Mouse (Mus musculus) spleen, postnatal 10 days (tissue): Measurements from ENCODE around the gene Rufy4.
A peak's percentile ranks its signal among the peaks of the same experiment; 100 is the strongest.

ENCODE experiments used
- DNase-seq, 2 experiments: peaks; one replicate each; pipeline ENCODE4 v3.0.0; 2021 to 2022; ENCODE audit warnings: low spot score in 2 of 2

Gene Rufy4

DNA sequence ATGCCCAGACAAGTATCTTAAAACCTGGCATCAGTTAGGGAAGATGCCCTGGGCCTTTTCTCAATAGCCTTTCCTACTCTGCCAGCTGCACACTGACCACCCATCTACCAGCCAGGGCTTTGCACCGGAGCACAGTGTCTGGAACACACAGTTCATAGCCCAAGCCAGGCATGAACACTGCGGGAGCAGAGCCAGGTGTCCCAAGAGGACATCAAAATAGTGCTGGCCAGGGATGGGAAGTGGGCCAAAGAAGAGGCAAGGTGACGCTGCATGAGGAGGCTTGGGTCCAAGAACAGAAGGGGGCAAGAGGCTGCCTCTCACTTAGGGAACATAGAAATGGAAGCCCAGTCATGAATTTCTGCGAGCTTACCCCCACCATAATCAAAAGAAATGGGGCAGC is 19.7 kb upstream of the Rufy4 start:
- no peak for DNase-seq

DNA sequence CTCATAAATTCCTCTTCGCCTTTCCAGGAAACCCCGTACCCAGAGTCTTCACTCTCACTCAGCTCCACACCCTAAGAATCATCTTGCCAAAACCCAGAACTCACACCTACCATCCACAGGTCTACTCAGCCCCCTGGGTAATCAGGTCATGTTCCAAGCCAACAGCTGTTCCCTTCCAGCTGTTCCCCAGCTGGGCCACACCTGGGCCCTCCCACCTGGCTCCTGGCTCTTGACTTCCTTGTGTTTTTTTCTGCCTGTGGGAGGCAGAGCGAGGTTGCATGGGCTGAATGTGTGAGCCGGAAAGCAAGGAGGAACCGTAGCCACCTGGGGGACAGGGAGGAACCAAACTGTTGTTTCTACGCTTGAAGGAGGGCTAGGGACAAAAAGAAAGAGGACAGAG is 19.1 kb upstream of the Rufy4 start:
- no peak for DNase-seq

DNA sequence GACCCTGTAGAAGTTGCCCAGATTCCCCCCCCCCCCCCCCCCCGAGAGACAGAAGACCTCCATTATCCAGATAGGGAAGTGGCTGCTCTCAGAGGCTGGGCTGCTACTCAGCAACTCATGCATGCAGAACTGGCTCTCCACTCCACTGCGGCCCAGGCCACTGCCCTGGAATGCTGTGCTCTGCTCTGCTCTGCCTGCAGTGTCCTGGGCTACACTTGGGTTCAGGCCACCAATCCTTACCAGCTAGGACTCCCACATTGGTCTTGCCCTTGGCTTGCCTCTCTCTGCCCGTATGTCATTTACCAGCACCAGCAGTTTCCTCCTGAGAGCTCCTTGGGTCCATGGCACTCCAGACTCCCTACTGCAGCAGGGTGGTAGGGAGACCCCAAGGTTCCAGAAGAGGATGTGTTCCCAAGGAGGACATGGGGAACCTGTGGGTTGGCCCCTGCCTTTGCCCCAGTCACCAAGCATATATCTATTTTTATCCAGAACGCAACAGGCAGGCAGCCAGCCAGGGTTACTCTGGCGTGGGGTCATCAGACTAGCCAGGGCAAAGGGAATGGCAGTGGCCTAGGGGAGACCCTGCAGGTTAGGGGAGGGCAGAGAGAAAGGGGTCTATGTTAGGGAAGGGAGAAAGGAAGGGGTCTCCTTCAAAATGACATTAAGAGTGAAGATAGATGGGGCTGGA is 17.3 kb upstream of the Rufy4 start:
- no peak for DNase-seq

DNA sequence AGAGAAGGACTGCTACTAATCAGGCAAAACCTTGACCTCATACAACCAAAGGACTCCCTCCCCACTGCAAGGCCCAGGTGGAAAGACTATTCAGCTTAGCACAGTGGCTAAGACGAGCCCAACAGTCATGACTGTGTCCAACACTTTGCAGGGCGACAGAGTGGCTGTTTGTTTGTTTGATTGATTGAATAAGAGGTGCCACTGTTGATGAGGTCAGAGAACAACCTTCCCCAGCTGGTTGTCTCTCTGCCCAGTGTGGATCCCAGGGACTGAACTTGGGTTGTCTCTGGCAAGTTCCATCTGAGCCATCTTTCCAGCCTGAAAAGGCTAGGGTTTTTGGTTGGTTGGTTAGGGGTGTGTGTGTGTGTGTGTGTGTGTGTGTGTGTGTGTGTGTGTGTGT is 15.7 kb upstream of the Rufy4 start:
- DNase-seq = no peak

DNA sequence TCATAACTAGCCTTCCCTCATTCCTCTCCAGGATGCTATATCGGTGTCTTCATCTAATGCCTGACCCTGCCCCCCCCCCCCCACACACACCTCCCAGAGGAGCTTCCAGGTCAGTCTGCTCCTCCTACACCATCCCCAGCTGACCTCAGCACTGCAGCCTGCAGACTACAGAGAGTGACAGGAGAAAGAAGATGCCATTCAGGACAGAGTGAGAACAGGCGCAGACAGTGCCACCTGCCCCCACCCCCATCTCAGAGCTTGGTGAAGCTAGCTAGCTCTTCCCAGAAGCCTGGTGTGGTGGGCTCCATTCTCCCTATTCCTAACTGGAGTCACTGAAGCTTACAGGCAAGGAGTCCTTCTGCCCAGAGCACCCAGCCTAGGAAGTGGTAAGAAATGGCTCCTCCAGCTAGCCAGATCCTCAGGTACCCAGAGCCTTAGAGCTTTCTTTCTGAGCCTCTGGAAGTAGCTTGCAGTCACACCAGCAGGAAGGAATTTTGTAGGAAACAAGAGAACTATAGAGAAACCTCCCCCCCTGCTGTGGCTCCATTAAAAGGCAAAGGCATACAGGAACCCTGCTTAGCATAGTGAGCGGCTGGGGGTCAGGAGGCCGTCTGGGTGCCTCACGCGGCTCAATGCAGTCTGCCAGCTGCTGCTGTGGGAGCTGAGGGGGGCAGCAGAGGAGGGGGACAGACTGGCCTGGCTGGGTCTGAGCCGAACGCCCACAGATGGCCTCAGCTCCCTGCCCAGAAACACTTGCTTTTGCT is 14.2 kb upstream of the Rufy4 start:
- DNase-seq = no peak

DNA sequence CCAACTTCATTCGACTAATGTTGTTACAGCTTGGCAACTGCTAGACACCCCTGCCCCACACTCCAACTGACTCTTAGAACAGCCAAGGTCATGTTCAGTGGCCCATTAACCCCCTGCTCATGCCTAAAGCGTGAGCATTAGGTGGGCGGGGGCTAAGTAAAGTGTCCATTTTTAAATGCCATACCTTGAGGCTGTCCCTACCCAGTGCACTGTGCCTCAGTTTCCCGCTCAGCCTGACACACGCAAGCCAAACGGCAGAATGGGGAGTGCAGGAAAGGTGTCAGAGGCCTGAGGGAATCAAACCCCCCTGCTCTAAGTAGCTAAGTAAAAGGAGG is 13.7 kb upstream of the Rufy4 start:
- no peak for DNase-seq

DNA sequence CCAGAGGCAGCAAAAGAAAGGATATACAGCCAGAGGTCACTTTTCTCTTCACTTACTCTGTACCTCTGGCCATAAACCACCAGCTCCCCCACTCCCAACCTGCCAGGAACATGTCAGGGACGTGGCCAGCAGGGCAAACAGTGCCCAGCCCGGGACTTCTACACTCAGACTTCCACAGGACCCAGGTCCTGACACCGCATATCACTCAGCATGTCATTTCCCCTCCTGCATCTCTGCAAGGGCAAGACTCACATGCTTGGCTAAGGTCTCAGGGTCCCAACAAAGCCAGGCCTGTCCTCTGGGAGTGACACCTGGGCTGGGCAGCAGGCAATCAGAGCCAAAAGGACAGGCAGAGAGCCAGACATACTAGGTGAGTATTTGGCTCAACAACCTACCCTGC is 12.3 kb upstream of the Rufy4 start:
- no peak for DNase-seq

DNA sequence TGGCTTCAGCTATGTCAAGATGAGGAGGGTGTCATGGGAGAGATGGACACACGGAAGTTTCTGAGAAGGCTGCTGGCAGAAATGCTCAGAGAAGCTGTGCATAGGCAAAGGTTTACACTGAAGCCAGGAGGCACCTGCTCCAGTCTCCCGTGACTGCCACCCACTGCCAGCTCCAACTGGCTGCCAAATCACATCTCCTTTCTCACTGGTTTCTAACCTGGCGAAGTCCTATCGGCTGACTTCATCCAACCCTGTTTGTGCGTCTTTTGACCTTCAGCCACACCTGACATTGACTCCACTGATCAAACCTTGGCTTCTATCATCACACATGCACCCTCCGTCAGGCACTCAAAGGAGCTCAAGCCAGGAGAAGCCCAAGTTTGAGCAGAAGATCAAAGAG is 7.5 kb upstream of the Rufy4 start:
- no peak for DNase-seq

DNA sequence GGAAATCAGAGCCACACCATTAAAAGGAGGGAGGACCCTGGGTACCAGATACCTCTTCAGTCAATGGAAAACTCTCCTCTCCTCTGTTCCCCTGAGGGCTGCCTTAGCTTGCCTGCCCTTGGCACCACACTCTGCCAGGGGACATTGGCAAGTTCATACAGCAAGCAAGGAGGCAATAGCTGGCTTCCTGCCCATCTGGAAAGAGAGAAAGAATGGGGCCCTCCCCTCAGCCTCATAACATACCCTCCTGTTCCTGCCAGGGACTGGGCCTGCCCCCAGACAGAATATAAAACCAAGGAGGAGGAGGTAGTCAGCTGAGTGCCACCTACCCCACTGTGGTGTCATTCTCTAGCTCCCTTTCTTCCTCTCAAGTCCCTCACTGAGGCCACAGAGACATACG is 6.2 kb upstream of the Rufy4 start:
- no peak for DNase-seq

DNA sequence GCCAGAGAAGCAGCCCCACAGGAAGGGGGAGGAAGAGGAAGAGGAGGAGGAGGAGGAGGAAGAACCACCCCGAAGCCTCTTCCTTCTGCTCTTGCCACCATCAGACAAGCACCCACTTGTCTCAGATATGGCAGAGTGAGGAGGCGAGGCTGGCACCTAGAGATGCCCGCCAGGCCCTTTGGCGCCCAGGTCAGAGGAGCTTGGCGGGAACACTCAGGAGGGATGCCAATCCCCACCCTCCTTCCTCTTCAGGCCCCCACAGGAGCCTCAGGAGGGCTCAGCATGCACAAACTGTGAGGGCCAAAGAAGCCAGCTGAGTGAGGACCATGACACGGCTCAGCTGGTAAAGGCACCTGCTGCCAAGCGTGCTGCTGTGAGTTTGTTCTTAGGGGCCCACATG is 4.2 kb upstream of the Rufy4 start:
- DNase-seq = no peak

DNA sequence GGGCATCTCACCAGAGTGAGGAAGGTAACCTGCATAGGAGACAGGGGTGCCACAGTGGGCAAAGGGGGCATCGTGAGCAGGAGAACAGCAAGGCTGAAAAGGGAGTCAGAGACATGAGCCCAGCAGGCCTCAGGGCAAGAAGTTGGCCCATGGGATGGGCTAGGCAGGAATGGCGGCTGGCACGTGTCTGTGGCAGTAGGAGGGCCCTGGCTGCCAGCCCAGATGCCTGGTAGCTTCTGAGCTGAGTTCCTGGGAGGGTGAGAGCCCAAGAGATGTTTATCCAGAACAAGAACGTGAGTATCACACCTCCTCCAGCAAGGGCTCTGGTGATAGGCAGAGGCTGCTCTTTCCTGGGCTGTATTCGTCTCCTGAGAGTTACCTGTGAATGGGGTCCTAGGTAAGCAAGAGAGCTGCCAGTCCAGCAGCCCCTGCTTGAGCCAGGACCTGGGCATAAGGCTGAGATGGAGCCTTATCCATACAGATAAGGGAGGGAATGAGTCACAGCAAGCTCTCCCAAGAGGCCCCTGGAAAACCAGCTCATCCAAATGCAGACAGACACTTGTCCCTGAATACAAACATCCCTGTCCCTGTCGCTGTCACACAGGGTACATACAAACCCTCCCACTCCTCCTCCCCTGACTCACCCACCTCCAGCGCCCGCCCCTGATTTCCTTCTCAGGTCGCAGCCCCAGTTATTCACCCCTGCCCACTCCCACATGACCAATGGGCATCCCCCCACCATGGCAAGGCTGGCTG is 3.3 kb upstream of the Rufy4 start:
- DNase-seq = no peak

DNA sequence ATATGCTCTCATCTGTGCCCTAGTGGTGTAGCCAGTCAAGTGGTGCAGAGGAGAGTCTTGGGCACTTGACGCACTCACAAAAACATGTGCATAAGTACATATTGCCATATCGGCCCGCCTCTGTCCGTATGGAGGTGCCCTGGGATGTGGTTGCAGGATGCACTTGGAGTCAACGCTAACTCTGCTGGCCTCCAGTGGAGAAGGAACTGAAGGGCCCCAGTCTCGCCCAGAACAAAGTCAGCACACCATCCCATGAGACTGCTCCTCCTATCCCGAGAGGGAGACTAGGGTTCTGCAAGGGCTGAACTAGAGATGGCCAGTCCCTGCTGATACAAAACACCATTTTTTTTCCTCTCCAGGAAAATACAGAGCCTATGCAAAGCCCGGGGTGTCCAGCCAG is 2.1 kb upstream of the Rufy4 start:
- DNase-seq = no peak

DNA sequence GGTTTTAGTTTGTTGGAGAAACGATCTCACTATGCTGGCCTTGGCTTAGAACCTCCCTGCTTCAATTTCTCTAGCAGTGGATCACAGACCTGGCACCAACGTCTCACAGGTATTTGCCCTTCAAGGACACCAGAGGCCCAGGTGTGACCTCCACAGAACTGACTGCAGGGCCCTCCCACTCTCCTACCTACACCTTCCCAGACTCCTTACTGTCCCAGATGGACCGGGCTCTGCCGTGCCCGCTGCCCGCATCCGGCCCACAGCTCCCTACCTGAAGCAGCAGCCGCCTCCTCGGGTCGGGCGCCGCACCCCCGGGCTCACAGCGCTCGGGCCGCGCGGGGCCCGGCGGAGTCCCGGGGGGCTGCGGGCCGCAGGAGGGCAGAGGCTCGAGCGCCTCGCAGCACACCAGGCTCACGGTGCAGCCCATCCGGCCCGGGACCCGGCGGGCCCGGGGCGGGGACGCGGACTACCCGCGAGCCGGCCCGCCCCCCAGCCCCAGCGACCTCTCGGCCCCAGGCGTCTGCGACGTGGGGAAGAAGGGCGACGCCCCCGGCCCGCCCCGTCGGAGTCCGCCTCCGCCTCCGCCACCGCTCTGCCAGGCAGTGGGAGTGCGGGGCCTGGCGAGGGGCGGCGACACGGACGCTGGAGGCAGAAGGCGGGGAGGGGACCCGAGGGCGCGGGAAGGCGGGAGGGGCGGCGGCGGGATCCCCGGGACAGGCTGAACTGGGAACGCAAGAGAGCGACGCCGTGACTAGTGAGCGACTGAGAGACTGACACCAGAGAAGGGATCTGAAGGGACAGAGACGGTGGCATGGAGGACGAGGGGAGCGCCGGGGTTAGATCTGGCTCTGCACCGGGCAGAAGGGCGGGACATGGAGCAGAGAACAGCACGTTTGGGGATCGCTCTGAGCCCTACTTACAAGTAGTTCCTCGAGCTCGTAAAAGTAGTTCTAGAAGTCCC is 1.0 kb upstream of the Rufy4 start, which contains the start of gene Tns1:
Gene Tns1, minus strand, starts transcription at position 429 of the 961 bp plus-strand sequence.
- DNase-seq = peak; percentile 10 to 40

DNA sequence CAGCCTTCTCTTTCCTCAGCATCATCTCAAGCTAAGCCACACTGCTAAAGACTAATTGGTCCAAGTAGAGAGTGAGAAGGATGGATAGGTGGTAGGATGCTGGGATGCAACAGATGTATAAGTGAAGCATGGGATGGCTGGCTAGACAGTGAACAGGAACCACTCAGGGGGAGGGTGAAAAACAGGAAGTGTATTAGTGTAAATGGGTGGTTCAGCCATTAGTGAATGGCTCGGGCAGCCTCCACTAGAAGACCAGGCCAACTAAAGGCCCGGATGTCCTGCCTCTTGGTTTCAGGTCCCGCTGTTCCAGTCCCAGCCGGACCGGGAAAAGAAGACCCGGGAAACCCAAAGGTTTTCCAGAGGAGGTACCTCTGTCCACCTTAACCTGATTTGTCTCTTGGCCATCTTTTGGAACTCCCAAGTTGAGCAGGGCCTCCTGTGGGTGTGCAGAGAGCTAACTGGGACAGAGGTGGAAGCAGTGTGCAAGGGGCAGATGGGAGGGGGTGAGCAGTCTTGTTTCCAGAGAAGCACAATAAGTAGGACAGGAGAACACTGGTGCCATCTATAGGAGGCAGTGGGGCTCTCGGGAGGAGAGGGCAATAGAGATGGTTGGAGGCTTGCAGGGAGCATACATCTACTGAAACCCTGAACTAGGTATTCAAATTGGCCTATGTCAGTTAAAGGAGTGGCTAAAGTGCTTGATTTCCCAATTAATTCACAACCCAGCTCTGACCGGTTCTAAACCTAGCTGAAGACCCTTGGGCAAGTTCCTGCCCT is 5.7 kb downstream of the Rufy4 start:
- no peak for DNase-seq

DNA sequence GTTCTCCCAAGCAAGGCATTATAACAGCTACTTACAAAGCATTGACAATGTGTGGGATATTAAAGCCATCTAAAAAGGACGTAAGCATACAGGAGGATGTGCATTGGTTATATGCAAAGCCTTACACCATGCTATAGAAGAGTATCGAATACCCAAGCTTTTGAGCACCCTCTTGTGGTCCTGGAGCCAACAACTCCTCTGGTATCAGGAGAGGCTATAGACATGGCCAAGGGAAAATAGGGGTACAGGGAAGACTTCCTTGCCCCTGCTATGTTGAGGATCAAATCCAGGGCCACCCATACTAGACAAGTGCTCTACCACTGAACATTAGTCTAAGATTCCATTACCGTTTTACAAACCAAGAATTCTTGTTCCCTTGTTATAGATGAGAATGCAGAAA is 6.7 kb downstream of the Rufy4 start:
- no peak for DNase-seq

DNA sequence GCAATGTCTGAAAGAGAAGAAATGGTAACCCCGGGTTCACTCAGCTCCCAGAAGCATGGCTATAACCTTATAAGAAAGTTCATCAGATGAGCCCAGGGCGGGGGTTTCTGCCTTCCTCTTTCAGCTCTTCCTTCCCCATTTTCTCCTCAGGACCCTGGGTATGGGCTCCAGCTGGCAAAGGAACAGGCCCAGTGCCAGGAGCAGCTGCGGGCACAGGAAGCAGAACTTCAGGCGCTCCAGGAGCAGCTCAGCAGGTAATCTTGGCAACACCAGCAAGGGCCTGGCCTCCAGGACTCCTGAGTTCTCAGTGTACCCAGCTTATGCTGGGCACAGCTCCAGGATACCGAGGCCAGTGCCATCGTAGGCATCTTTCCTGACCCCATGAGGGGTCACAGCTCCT is 8.6 kb downstream of the Rufy4 start:
- no peak for DNase-seq

DNA sequence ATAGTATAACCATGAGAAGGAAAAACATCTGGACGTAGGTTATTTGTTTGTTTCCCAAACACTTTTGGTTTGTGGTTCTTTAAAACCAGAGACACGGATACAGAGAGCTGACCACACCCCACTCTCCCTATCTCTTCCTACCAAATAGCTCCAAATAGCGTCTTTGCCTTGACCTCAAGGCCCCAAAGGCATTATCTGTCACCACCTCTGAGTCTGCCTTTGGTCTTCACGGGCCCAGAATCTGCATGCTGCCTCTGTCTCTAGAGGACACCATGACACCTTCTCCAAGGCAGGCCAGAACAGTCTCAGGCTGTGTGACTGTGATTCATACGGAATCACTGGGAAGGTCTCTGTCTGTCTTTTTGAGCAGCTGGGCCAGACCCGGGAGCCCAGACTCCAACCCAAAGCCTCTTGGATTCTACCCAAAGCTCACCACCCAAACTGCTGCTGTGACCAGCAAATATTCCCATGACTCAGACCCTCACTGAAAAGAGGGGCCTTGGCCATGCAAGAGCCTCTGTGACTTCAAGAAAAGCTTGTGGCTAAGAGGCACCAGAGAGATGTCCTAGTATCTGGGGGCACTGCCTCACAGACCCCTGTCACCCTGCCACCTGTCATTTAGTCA is 10.1 kb downstream of the Rufy4 start:
- no peak for DNase-seq

DNA sequence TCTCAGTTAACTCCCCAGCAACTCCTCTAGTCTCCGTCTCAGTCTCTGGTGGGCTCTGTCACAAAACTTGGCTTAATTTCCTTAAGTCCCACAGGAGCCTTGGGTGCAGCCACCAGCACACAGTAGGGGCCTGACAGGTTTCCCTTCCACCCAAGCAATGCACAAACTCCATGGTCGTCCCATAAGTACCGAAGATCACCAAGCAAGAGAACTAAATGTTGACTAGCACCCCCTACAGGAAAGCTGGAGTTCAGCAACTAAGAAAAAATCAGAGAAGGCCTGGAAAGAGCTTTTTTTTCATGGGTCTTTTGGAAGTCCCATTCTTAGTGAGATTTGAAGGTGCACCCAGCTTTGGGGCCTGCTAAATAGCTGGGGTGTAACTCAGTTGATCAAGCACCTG is 14.1 kb downstream of the Rufy4 start:
- no peak for DNase-seq

DNA sequence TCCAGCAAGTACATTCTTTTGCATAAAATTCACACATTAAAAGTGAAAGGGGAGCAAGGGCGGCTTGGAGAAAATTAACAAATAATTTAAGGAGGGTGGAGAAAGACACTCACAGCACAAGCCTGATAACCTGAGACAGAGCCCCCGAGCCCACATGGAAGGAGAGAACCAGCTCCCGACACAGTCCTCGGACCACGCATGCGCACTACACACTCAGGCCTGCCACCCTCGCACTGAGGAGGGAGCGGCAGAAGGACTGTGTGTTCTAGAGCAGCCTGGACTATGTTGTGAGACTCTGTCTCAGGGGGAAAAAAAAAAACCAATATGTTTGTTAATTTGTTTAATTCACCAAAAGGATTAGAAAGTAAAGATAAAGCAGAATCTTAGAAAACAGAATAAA is 16.4 kb downstream of the Rufy4 start:
- DNase-seq = no peak

DNA sequence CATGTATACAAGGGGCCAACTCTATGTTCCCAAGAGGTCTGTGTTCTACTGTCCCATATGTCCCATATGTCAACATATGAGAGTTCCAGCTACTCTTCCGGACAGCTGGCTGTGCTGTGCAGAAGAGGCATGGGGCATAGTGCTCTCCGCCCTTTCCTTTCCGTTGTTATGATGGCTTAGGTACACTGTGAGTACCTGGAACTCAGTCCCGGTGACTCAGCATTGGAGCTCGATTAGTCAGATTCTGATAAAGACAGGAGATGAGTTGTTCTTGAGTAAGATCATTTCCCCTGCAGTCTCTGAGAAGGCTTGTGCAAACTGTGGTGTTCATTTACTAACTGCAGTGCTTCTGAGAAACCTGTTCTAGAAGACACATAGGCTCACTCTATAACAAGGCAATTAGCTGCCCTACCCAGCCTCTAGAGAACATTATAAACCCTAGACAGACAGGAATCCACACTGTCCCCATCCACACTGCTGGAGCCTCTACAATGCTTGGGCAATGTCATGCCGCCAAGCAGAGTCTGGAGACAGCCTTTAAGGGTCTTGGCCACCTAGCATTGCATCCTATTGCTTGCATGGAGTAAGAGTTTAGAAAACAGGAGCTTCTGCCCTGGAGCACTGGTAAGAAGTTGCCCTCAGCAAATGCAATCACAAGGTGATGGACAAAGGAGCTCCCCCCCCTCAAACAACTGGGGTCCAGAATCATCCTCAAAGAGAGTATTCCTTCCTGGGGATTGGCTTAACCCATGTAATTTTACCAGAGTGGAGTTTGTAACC is 24.0 kb downstream of the Rufy4 start:
- no peak for DNase-seq
